Mouse (Mus musculus): ENCODE measurements around the gene Gm20388. TPM values are rescaled to one million over a fixed set of nuclear protein-coding genes. Genes with fewer than 3 reads are reported as not detected.

The Gm20388 gene
- polyA plus RNA-seq, 1 experiment from 2014 or later, result 1.4 TPM

DNA sequence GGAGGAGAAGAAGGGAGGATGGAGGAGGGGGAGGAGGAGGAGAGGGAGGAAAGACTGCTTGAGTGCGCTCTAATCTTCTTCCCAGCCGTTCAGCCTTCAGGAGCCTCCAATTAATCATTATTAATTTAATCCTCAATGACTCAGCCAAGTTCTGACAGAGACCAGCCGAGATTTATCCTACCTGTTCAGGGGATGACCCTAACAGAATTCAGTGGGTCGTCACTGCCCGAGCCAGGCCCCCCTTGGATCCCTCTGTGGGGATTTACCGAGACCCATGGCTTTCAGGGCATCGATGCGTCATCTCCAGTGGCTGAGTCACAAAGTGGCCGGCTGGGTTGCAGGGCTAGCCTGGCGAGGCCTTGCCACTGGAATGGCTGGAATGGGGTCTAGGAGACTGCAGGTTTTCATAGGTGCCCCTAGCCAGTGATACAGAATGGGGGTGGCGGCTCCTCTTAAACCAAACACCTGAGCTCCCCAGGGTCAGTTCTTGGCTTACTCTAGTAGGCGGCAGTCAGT lies 407.9 kb downstream of the Gm20388 start:
- no peak for ATAC-seq (ENCODE audit: low read depth)
- no peak overlapping the region for H3K27ac ChIP-seq (ENCODE audit: low read length)
- 78% methylated on average over 12 of the region's 12 CpGs for WGBS (ENCODE audit: insufficient replicate concordance)

DNA sequence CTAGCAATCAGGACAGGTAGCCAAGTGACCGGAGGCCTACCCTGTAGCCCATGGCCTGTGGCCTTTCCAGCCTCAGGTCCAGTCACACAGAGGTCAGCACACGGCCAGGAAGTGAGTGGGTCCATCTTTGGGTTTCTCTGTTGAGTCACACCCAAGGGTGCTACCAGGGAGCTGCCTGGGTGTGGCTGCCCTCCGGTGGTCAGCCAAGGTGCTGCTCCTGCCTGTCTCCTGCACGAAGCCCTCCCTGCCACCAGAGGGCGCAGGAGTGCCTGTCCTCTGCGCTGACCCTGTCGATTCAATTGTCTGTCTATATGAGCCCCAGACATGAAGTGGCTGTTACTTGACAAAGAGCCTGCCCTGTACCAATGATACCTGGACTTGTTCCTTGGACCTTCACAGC lies 408.8 kb downstream of the Gm20388 start:
- peak; percentile 72 for ATAC-seq (ENCODE audit: low read depth)
- peaks cover 21% of the 10 kb centered on the region for H3K4me1 ChIP-seq (ENCODE audit: control insufficient read depth, low read depth, low read length)
- H3K9ac ChIP-seq (ENCODE audit: low read depth, low read length), result no peak overlapping the region
- H3K4me2 ChIP-seq (ENCODE audit: low read depth, low read length), result no peak overlapping the region
- H3K9me3 ChIP-seq (replicated peaks; ENCODE audit: control insufficient read depth, low read length), result no peaks in the 10 kb centered on the region
- H3K4me3 ChIP-seq (ENCODE audit: low read depth, low read length), result no peak overlapping the region
- no peaks in the 10 kb centered on the region for H3K27me3 ChIP-seq (ENCODE audit: control insufficient read depth, insufficient read depth, low read depth, low read length)
- H3K36me3 ChIP-seq (ENCODE audit: control insufficient read depth, insufficient read depth), result no peaks in the 10 kb centered on the region
- H3K27ac ChIP-seq (ENCODE audit: low read length), result no peak overlapping the region
- WGBS (ENCODE audit: insufficient replicate concordance), result 14% methylated on average over 7 of the region's 7 CpGs

More for the DNA sequence above, 407.9 kb downstream of the Gm20388 start:
- H3K9me3 ChIP-seq (replicated peaks; ENCODE audit: control insufficient read depth, low read length), result no peaks in the 10 kb centered on the region
- no peaks in the 10 kb centered on the region for H3K27me3 ChIP-seq (ENCODE audit: control insufficient read depth, insufficient read depth, low read depth, low read length)
- H3K4me1 ChIP-seq (ENCODE audit: control insufficient read depth, low read depth, low read length), result peaks cover 17% of the 10 kb centered on the region
- H3K4me2 ChIP-seq (ENCODE audit: low read depth, low read length), result no peak overlapping the region
- no peak overlapping the region for H3K4me3 ChIP-seq (ENCODE audit: low read depth, low read length)
- no peaks in the 10 kb centered on the region for H3K36me3 ChIP-seq (ENCODE audit: control insufficient read depth, insufficient read depth)
- H3K9ac ChIP-seq (ENCODE audit: low read depth, low read length), result no peak overlapping the region

- Histone ChIP-seq H3K9me3 (replicated peaks; ENCODE audit: control insufficient read depth, low read length) (no peaks in the 10 kb centered on the region), H3K4me3 (ENCODE audit: low read depth, low read length) (no peak overlapping the region), H3K27me3 (ENCODE audit: control insufficient read depth, insufficient read depth, low read depth, low read length) (no peaks in the 10 kb centered on the region), H3K36me3 (ENCODE audit: control insufficient read depth, insufficient read depth) (no peaks in the 10 kb centered on the region), H3K27ac (ENCODE audit: low read length) (no peak overlapping the region), H3K4me2 (ENCODE audit: low read depth, low read length) (no peak overlapping the region), H3K9ac (ENCODE audit: low read depth, low read length) (no peak overlapping the region), H3K4me1 (ENCODE audit: control insufficient read depth, low read depth, low read length) (peaks cover 28% of the 10 kb centered on the region)
- ATAC-seq (ENCODE audit: low read depth), result no peak
- WGBS (ENCODE audit: insufficient replicate concordance), result 79% methylated on average over 5 of the region's 5 CpGs
These were observed 409.5 kb downstream of the Gm20388 start for GRCm38 (mm10) chr8:120320146-120320545.

- H3K27me3 ChIP-seq (ENCODE audit: control insufficient read depth, insufficient read depth, low read depth, low read length), result no peaks in the 10 kb centered on the region
- no peaks in the 10 kb centered on the region for H3K36me3 ChIP-seq (ENCODE audit: control insufficient read depth, insufficient read depth)
- no peaks in the 10 kb centered on the region for H3K9me3 ChIP-seq (replicated peaks; ENCODE audit: control insufficient read depth, low read length)
- H3K27ac ChIP-seq (ENCODE audit: low read length), result no peak overlapping the region
- H3K4me1 ChIP-seq (ENCODE audit: control insufficient read depth, low read depth, low read length), result peaks cover 36% of the 10 kb centered on the region
- H3K4me3 ChIP-seq (ENCODE audit: low read depth, low read length), result no peak overlapping the region
- ATAC-seq (ENCODE audit: low read depth), result no peak
- WGBS (ENCODE audit: insufficient replicate concordance), result 33% methylated on average over 6 of the region's 6 CpGs
- no peak overlapping the region for H3K4me2 ChIP-seq (ENCODE audit: low read depth, low read length)
- no peak overlapping the region for H3K9ac ChIP-seq (ENCODE audit: low read depth, low read length)
These were observed 411.1 kb downstream of the Gm20388 start for GRCm38 (mm10) chr8:120321724-120322123.

DNA sequence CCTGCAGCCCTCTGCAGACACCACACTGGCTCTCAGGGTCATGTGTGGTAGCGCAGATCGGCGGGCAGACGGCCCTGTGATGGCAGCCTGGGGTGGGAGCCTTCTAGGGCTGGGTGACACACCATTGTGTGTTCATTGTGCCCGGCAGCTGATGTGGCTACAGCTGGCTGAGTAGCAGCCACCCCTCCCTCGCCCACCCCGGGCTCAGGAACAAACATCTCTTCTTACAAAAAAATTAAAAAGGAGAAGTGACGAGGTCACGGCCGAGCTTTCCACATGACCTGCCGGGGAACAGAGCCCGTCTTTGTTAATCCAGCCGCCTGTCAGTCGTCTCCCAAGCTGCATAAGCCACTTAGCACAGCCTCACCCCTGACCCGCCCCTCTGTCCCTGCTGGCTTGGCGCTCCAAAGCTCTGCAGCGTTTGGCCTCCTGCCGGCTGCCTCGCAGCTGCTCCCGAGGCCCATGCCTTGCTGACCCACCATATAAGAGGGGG lies 412.4 kb downstream of the Gm20388 start:
- Histone ChIP-seq H3K27ac (ENCODE audit: low read length) (0 out of 2 replicates have a peak overlapping the region, but pooled peaks have one; percentile 11), H3K4me1 (ENCODE audit: control insufficient read depth, low read depth, low read length) (peaks cover 36% of the 10 kb centered on the region), H3K4me2 (ENCODE audit: low read depth, low read length) (0 out of 2 replicates have a peak overlapping the region, but pooled peaks have one; percentile 26), H3K9ac (ENCODE audit: low read depth, low read length) (no peak overlapping the region), H3K36me3 (ENCODE audit: control insufficient read depth, insufficient read depth) (no peaks in the 10 kb centered on the region), H3K9me3 (replicated peaks; ENCODE audit: control insufficient read depth, low read length) (no peaks in the 10 kb centered on the region), H3K27me3 (ENCODE audit: control insufficient read depth, insufficient read depth, low read depth, low read length) (no peaks in the 10 kb centered on the region), H3K4me3 (ENCODE audit: low read depth, low read length) (no peak overlapping the region)
- no peak for ATAC-seq (ENCODE audit: low read depth)
- WGBS (ENCODE audit: insufficient replicate concordance), result 14% methylated on average over 20 of the region's 20 CpGs

DNA sequence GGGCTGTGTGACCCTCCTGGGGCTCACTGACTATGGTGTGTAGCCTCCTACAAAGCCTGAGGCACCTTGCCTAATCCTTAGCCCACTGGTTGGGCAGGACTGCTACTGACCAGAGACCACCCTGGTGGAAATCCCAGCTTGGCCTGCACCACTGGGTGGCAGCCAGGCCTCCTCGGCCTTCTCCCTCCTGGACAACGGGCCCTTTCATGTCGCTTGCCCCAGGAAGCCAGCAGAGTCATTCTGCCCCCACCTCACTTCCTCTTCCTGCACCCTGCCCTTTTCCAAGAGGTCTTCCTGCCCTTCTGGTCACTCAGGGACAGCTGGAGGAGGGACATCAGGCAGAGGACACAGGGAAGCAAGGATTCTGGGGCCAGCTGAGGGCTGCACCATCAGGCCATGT lies 413.9 kb downstream of the Gm20388 start:
- ATAC-seq (ENCODE audit: low read depth), result no peak
- Histone ChIP-seq H3K9me3 (replicated peaks; ENCODE audit: control insufficient read depth, low read length) (no peaks in the 10 kb centered on the region), H3K9ac (ENCODE audit: low read depth, low read length) (no peak overlapping the region), H3K27ac (ENCODE audit: low read length) (no peak overlapping the region), H3K4me1 (ENCODE audit: control insufficient read depth, low read depth, low read length) (peaks cover 46% of the 10 kb centered on the region), H3K27me3 (ENCODE audit: control insufficient read depth, insufficient read depth, low read depth, low read length) (no peaks in the 10 kb centered on the region), H3K4me3 (ENCODE audit: low read depth, low read length) (no peak overlapping the region), H3K4me2 (ENCODE audit: low read depth, low read length) (no peak overlapping the region), H3K36me3 (ENCODE audit: control insufficient read depth, insufficient read depth) (no peaks in the 10 kb centered on the region)
- 23% methylated on average over 3 of the region's 3 CpGs for WGBS (ENCODE audit: insufficient replicate concordance)

DNA sequence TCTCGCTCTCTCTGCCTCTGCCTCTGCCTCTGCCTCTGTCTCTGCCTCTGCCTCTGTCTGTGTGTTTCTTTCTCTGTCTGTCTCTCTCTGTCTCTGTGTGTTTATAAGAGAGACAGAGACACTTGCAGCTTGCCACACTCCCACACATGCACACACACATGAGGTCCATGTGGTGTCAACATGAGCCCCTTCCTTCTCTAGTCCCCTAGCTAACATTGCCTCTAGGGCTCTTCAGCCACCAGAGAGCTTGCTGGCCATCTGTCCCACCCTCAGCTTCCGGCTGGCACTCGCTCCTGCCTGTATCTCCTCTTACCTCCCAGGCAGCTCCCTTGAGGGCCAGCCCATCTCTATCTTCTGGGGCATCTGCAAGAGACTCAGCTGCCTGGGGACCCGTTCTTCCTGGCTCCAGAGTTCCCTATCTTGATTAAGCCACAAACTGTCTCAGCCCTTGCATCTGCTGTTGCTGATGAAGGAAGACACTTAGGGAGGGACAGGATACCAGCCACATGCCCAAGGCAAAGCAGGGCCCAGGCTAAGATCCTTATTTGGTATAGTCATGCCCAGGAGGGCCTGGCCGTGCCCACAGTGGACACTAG lies 414.6 kb downstream of the Gm20388 start:
- WGBS (ENCODE audit: insufficient replicate concordance), result 19% methylated on average over 5 of the region's 5 CpGs
- H3K36me3 ChIP-seq (ENCODE audit: control insufficient read depth, insufficient read depth), result no peaks in the 10 kb centered on the region
- H3K4me3 ChIP-seq (ENCODE audit: low read depth, low read length), result no peak overlapping the region
- H3K9ac ChIP-seq (ENCODE audit: low read depth, low read length), result no peak overlapping the region
- H3K4me1 ChIP-seq (ENCODE audit: control insufficient read depth, low read depth, low read length), result peaks cover 43% of the 10 kb centered on the region
- H3K4me2 ChIP-seq (ENCODE audit: low read depth, low read length), result no peak overlapping the region
- no peaks in the 10 kb centered on the region for H3K27me3 ChIP-seq (ENCODE audit: control insufficient read depth, insufficient read depth, low read depth, low read length)
- H3K27ac ChIP-seq (ENCODE audit: low read length), result peak overlapping the region; percentile 18; the same call in 1 of the 2 replicates
- ATAC-seq (ENCODE audit: low read depth), result peak; percentile 63
- no peaks in the 10 kb centered on the region for H3K9me3 ChIP-seq (replicated peaks; ENCODE audit: control insufficient read depth, low read length)

- Histone ChIP-seq H3K9ac (ENCODE audit: low read depth, low read length) (no peak overlapping the region), H3K36me3 (ENCODE audit: control insufficient read depth, insufficient read depth) (no peaks in the 10 kb centered on the region), H3K27ac (ENCODE audit: low read length) (no peak overlapping the region), H3K4me2 (ENCODE audit: low read depth, low read length) (no peak overlapping the region), H3K4me1 (ENCODE audit: control insufficient read depth, low read depth, low read length) (peaks cover 43% of the 10 kb centered on the region), H3K27me3 (ENCODE audit: control insufficient read depth, insufficient read depth, low read depth, low read length) (no peaks in the 10 kb centered on the region), H3K4me3 (ENCODE audit: low read depth, low read length) (no peak overlapping the region), H3K9me3 (replicated peaks; ENCODE audit: control insufficient read depth, low read length) (no peaks in the 10 kb centered on the region)
- WGBS (ENCODE audit: insufficient replicate concordance), result 45% methylated on average over 3 of the region's 3 CpGs
- no peak for ATAC-seq (ENCODE audit: low read depth)
These were observed 416.5 kb downstream of the Gm20388 start for GRCm38 (mm10) chr8:120327131-120327554.

GRCm38 (mm10) chr8:120328361-120329022 lies 417.9 kb downstream of the Gm20388 start:
- no peak for ATAC-seq (ENCODE audit: low read depth)
- no peak overlapping the region for H3K27ac ChIP-seq (ENCODE audit: low read length)
- H3K4me3 ChIP-seq (ENCODE audit: low read depth, low read length), result no peak overlapping the region
- no peaks in the 10 kb centered on the region for H3K36me3 ChIP-seq (ENCODE audit: control insufficient read depth, insufficient read depth)
- no peaks in the 10 kb centered on the region for H3K9me3 ChIP-seq (replicated peaks; ENCODE audit: control insufficient read depth, low read length)
- H3K4me1 ChIP-seq (ENCODE audit: control insufficient read depth, low read depth, low read length), result peaks cover 35% of the 10 kb centered on the region
- H3K27me3 ChIP-seq (ENCODE audit: control insufficient read depth, insufficient read depth, low read depth, low read length), result no peaks in the 10 kb centered on the region
- no peak overlapping the region for H3K9ac ChIP-seq (ENCODE audit: low read depth, low read length)
- 50% methylated on average over 13 of the region's 13 CpGs for WGBS (ENCODE audit: insufficient replicate concordance)
- no peak overlapping the region for H3K4me2 ChIP-seq (ENCODE audit: low read depth, low read length)

Measured in liver, embryonic 16.5 days (tissue).